Mouse (Mus musculus): ENCODE measurements around the gene Crybb1.

DNA sequence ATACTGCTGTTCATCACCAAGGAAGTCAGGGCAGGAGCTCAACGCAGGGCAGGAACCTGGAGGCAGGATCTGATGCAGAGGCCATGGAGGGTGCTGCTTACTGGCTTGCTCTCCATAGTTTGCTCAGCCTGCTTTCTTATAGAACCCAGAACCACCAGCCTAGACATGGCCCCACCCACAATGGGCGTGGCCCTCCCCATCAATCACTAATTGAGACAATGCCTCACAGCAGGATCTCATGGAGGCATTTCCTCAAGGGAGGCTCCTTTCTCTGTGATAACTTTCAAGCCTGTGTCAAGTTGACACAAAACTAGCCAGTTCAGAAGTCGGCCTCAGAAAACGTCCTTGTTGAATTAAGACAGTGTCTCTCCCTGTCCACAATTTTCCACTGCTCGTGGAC lies 19.8 kb upstream of the Crybb1 start:
- TF ChIP-seq CTCF (IDR thresholded peaks at IDR 0.05; ENCODE audit: borderline replicate concordance, control insufficient read depth, extremely low read depth, insufficient read depth, low read length, poor library complexity): no peak
- no peak for TF ChIP-seq POLR2A (IDR thresholded peaks at IDR 0.05; ENCODE audit: control insufficient read depth, extremely low read depth, insufficient read depth, low read length, poor library complexity)
